Mouse (Mus musculus): Measurements from ENCODE around the gene Gm47429. TPM values are rescaled to one million over a fixed set of nuclear protein-coding genes. Genes with fewer than 3 reads are reported as not detected.
"Not testable (repeated sequence)": the region's sequence is repeated elsewhere in the genome, so short reads cannot be mapped to it uniquely, and the experiment has no call there.

Gene Gm47429
- total RNA-seq (2021), result not detected in 2 replicates
- long read RNA-seq, experiment 1, result 0 reads
- long read RNA-seq, experiment 2, result 0 reads

- no peak for DNase-seq
Observed at GRCm38 (mm10) chr13:50443812-50444211, at the start of gene Gm47429. Gene Gm47429 (minus strand): TSS chr13:50443912.

GRCm38 (mm10) chr13:50488510-50488909 is 44.8 kb upstream of the Gm47429 start:
- DNase-seq, result not testable (repeated sequence)

- no peak for DNase-seq
Observed at GRCm38 (mm10) chr13:50467007-50467406, 23.3 kb upstream of the Gm47429 start, which contains the start of gene Nutm2. Gene Nutm2 (plus strand): TSS chr13:50467307.

GRCm38 (mm10) chr13:50464621-50465562 is 21.2 kb upstream of the Gm47429 start:
- peak; percentile 8 for DNase-seq

- not testable (repeated sequence) for DNase-seq
Observed at GRCm38 (mm10) chr13:50460433-50460832, 16.7 kb upstream of the Gm47429 start.

- no peak for DNase-seq
Observed at GRCm38 (mm10) chr13:50453426-50453825, 9.7 kb upstream of the Gm47429 start.

- not testable (repeated sequence) for DNase-seq
Observed at GRCm38 (mm10) chr13:50452266-50452665, 8.6 kb upstream of the Gm47429 start.

- no peak for DNase-seq
Observed at GRCm38 (mm10) chr13:50445261-50445660, 1.5 kb upstream of the Gm47429 start.

GRCm38 (mm10) chr13:50426686-50427085 is 17.0 kb downstream of the Gm47429 start:
- no peak for DNase-seq

- no peak for DNase-seq
Observed at GRCm38 (mm10) chr13:50424517-50424916, 19.2 kb downstream of the Gm47429 start.

- no peak for DNase-seq
Observed at GRCm38 (mm10) chr13:50423625-50424209, 20.0 kb downstream of the Gm47429 start.

- no peak for DNase-seq
Observed at GRCm38 (mm10) chr13:50418421-50418820, 25.3 kb downstream of the Gm47429 start.

GRCm38 (mm10) chr13:50417389-50418183 is 26.1 kb downstream of the Gm47429 start, which contains the start of gene Fbxw17:
Gene Fbxw17 (plus strand): TSS chr13:50417864.
- DNase-seq, result peak; percentile 88

Other genes starting within 250 kb of the Gm47429 start
- gene Gm906, start 193.6 kb downstream of the Gm47429 start, total RNA-seq (2021), result not detected in 2 replicates
- gene Fbxw17, start 26.0 kb downstream of the Gm47429 start, total RNA-seq (2021), result 13.0 and 15.7 TPM in 2 replicates
- not detected in 2 replicates for gene Nutm2, start 23.4 kb upstream of the Gm47429 start, total RNA-seq (2021)
- not detected in 2 replicates for gene Gm904, start 199.3 kb upstream of the Gm47429 start, total RNA-seq (2021)